Mouse (Mus musculus): ENCODE results near the gene Sec24c. TPM values are rescaled to one million over a fixed set of nuclear protein-coding genes. Genes with fewer than 3 reads are reported as not detected.
"Not testable (repeated sequence)": the region's sequence is repeated elsewhere in the genome, so short reads cannot be mapped to it uniquely, and the experiment has no call there.

Gene Sec24c
- 10 to 100 TPM; 60.5 to 72.0 TPM for total RNA-seq (2021)
- long read RNA-seq, experiment 1, full-length matches to known transcripts: 14 of 80 reads
- long read RNA-seq, experiment 1, partial matches to known transcripts: 40 of 80 reads
- long read RNA-seq, experiment 1, other reads (novel, unspliced or antisense): 26 of 80 reads
- long read RNA-seq, experiment 2, full-length matches to known transcripts: 4 of 61 reads
- long read RNA-seq, experiment 2, partial matches to known transcripts: 33 of 61 reads
- long read RNA-seq, experiment 2, other reads (novel, unspliced or antisense): 24 of 61 reads

- DNase-seq: peak; percentile 100
Observed at GRCm38 (mm10) chr14:20674064-20674833, at the start of gene Sec24c. Sec24c (plus strand) TSS chr14:20674308.

DNA sequence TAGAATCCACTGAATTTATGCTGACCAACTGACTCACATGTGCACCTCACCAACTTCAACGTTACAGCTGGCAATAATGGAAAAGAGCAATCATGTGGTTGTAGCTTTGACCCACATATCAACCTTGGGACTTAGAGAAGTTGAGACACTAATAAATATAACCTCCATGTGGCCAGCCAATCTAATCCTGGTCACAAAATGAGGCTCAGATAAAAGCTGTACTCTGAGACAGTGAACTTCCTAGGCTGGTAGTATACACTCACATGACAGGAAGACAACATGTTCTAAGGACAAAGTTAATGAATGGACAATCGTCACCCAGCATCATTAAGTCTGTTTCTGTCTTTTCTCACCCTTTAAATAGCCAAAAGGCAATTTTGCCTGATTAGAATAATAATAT lies 47.7 kb upstream of the Sec24c start:
- DNase-seq: no peak

DNA sequence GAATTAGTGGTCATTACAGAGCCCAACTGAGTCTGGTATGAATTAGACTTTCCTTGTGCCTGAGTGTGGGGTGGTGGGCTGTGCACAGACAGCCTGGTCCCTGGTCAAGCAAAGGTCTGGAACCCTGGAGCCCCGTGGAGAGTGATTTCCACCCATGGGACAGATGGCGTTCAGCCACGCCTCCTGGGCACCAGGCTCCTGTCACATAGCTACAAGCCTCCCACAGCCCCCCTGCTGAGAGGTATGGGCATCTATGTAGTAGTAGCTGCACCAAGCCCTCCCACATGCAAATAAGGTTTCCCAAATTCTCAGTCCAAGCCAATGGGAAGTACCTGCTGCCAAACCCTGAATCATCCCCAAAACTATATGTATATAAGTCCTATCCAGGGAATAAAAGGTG lies 47.1 kb upstream of the Sec24c start:
- DNase-seq: no peak

DNA sequence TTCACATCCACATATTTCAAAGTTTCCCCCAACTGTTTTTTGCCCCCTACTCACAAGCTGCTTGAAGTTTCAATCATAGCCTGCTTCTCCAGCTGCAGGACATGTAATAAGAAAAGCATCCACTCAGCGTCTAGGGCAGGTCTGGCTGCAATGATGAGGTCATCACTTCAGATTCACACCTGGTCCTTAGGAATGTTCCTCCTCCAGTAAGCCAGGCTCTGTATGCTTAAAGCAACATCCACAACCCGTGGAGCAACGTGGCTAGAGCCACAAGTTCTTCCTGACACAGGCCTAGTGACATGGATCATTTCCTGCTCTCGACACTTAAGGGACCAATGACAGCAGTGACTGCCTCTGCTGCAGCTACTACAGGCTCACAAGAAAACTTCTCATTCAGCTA lies 42.9 kb upstream of the Sec24c start:
- DNase-seq: no peak

GRCm38 (mm10) chr14:20635546-20635945 lies 38.6 kb upstream of the Sec24c start:
- DNase-seq: no peak

DNA sequence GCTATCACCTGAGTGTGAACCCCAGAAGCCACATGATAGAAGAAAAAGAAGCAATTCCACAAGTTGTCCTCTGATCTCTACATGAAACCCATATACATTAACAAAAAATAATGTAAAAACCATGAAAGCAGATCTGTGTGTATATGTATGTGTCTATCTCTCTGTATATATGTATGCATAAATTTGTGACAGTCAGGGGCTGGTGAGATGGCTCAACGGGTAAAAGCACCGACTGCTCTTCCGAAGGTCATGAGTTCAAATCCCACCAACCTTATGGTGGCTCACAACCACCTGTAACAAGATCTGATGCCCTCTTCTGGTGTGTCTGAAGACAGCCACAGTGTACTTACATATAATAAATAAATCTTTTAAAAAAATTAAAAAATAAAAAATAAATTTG lies 37.1 kb upstream of the Sec24c start:
- not testable (repeated sequence) for DNase-seq

DNA sequence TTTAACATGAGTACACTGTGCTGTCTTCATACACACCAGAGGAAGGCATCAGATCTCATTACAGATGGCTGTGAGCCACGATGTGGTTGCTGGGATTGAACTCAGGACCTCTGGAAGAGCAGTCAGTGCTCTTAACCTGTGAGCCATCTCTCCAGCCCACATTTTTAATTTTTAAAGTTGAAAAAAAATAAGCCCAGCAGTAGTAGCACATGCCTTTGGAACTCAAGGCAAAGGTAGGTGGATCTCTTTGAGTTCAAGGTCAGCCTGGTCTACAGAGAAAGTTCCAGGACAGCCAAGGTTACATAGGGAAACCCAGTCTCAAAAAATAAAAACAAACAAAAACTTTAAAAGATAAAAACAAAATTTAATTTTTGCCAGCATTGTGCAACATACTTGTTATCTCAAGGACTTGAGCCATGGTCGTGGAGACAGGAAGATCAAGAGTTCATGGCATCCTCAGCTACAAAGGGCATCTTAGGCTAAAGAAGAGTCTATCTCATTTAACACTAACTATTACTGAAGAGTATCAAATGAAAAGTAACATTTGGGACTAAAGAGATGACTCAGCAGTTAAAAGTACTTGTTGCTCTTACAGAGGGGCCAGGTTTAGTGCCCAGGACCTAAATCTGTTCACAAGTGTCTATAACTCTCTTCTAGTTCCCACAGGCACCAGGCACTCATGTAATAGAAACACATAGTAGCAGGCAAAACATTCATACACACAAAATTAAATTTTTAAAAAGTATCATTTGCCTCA lies 36.1 kb upstream of the Sec24c start:
- no peak for DNase-seq

- DNase-seq: no peak
Observed at GRCm38 (mm10) chr14:20638702-20639101, 35.4 kb upstream of the Sec24c start.

DNA sequence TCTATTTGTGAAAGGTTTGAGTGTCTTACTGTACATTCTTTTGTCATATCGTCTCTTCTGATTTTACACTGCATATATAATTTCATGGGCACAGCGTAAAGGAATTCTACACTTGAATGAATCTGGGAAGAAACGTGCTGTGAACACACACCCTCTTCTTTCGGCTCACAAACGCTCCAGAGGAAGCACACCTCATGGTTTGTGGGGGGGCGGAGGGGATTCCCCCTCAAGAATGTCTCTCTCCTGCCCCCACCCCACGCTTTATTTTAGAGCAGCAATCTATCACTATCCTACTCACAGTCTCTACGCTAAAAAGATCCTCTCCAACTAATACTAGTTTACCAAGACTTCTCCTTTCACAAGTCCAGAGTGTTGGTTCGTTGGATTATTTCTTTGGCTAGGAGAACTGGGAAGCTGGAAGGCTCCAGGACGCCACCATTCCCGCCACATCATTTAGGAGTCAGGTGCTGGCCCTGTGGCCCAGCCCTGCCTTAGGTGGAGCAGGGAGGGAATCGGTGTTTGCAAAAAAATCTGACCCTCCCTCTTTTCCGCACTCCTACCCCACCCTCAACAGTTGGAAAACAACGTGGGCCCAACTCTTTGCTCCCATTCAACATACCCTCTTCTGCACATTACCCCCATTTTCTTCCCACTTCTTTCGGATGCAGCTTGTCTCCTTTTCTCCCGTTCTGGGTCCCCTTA lies 34.0 kb upstream of the Sec24c start:
- no peak for DNase-seq

- peak; percentile 96 for DNase-seq
Observed at GRCm38 (mm10) chr14:20640644-20641437, 33.3 kb upstream of the Sec24c start, which contains the start of gene Usp54. Usp54 (minus strand) TSS chr14:20641063.

GRCm38 (mm10) chr14:20641438-20641875 lies 32.7 kb upstream of the Sec24c start:
- no peak for DNase-seq

GRCm38 (mm10) chr14:20645547-20645946 lies 28.6 kb upstream of the Sec24c start:
- no peak for DNase-seq

GRCm38 (mm10) chr14:20646381-20646780 lies 27.7 kb upstream of the Sec24c start:
- DNase-seq: no peak

GRCm38 (mm10) chr14:20651000-20651399 lies 23.1 kb upstream of the Sec24c start:
- peak; percentile 37 for DNase-seq

- peak; percentile 38 for DNase-seq
Observed at GRCm38 (mm10) chr14:20651722-20652256, 22.3 kb upstream of the Sec24c start.

- DNase-seq: no peak
Observed at GRCm38 (mm10) chr14:20654690-20655421, 19.3 kb upstream of the Sec24c start.

DNA sequence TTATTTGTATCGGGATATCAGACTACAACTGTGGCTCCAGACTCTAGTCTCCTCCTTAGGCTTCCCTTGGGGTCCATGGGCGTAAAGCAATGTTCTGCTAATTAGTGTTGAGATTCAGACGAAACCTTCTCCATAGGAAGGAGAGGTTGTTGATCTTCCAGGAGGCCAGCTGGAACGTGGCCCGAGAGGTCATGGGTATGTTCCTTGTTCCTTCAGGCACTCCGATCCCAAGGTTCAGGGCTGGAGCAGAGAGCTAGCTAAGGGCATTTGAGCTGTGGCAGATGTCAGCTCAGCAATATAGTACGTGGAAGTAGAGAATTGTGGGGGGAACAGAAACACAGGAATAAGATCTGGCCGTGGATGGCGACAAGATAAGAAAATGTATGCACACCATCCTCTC lies 18.4 kb upstream of the Sec24c start:
- peak; percentile 50 for DNase-seq

DNA sequence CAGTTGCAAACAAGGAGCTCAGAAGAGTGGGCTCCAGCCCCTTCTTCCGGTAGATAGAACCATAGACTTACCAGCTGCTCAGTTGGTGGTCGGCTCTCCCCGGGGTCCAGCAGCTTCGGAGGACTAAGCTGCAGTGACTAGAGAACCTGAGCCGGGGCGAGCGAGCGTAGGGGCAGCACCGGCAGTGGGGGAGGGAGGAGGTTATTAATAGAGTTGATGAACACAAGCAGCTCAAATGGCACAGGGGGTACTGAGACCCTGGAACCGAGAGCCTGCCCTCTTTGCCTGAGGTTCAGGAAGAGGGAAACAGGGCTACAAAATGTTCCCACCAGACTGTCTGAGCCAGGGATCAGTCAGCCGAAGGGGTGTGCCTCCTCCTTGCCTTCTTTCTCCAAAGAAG lies 17.7 kb upstream of the Sec24c start, which contains the start of gene Myoz1:
Gene Myoz1 (minus strand): TSS at position 180 of the 400 bp plus-strand sequence.
- DNase-seq: peak; percentile 34

GRCm38 (mm10) chr14:20658326-20658725 lies 15.8 kb upstream of the Sec24c start:
- no peak for DNase-seq

- DNase-seq: no peak
Observed at GRCm38 (mm10) chr14:20658902-20659301, 15.2 kb upstream of the Sec24c start.

All from gastrocnemius, postnatal 10 days (tissue).